Mouse (Mus musculus) kidney, adult 2 months (tissue): ENCODE data around the gene Pitpnm3.

ENCODE experiments used
- CTCF ChIP-seq: fragments of 200-500 bp; conservative IDR thresholded peaks from 2 replicates; pipeline ENCODE4 v1.5.1; 2011; ENCODE audit warnings: low read depth, mild to moderate bottlenecking, control low read depth, low read length, moderate library complexity, mixed read lengths; ENCODE audit not compliant: insufficient read depth, insufficient read length
- POLR2A ChIP-seq: fragments of 200-500 bp; IDR thresholded peaks from one replicate; pipeline ENCODE4 v1.6.1; 2011; ENCODE audit warnings: low read depth, low read length, control low read depth

DNA sequence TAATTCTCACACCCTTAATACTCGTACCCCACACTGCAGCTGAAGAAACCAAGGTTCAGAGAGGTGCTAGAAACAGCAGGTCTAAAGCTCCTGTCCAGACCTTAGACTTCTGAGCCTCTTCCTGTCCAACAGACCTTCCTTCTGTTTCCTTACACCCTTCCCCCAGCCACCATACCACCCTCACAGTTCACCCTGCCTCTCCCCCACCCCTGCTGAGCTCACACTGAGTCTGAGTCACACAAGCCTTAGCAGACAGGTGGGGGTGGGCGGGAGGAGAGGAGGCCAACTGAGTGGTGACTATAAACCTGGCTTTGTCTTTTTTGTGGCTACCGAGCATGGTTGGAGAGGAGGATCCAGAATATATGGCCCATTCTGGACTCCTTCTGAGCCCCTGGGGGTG lies 24.9 kb downstream of the Pitpnm3 start:
- TF ChIP-seq CTCF = no peak
- TF ChIP-seq POLR2A = no peak
